Mouse (Mus musculus) cerebellum, postnatal 4 days (tissue): ENCODE data around the gene Entpd2.

ENCODE experiments used
- DNase-seq, 2 experiments: peaks; one replicate each; pipeline ENCODE4 v3.0.0; 2022; ENCODE audit warnings: low spot score in 2 of 2, mixed read lengths in 1 of 2

Entpd2 gene

GRCm38 (mm10) chr2:25429435-25430180 lies 33.9 kb downstream of the Entpd2 start:
- no peak for DNase-seq

- no peak for DNase-seq
Observed at GRCm38 (mm10) chr2:25430395-25431233, 34.9 kb downstream of the Entpd2 start.

- no peak for DNase-seq
Observed at GRCm38 (mm10) chr2:25431308-25431855, 35.7 kb downstream of the Entpd2 start.

GRCm38 (mm10) chr2:25432326-25433098 lies 36.8 kb downstream of the Entpd2 start:
- DNase-seq = no peak

- DNase-seq = no peak
Observed at GRCm38 (mm10) chr2:25433101-25433500, 37.4 kb downstream of the Entpd2 start.

GRCm38 (mm10) chr2:25434292-25434691 lies 38.6 kb downstream of the Entpd2 start:
- DNase-seq = no peak

GRCm38 (mm10) chr2:25436286-25436820 lies 40.7 kb downstream of the Entpd2 start:
- DNase-seq = no peak

GRCm38 (mm10) chr2:25441067-25441466 lies 45.4 kb downstream of the Entpd2 start:
- DNase-seq = no peak

- no peak for DNase-seq
Observed at GRCm38 (mm10) chr2:25442682-25443081, 47.0 kb downstream of the Entpd2 start.
